Mouse (Mus musculus) retina, embryonic 14.5 days (tissue): ENCODE measurements around the gene Galntl6.

Experiments used
- DNase-seq: peaks from one replicate; pipeline ENCODE4 v3.0.0-alpha.2; 2015; ENCODE audit warnings: low spot score

Galntl6 gene

GRCm38 (mm10) chr8:58912196-58912839 is at the start of gene Galntl6:
Galntl6 (minus strand) TSS chr8:58912640.
- DNase-seq: peak; percentile 67

- no peak for DNase-seq
These were observed 44.8 kb upstream of the Galntl6 start for GRCm38 (mm10) chr8:58957195-58957739.

- no peak for DNase-seq
These were observed 31.3 kb upstream of the Galntl6 start for GRCm38 (mm10) chr8:58943773-58944172.

- no peak for DNase-seq
These were observed 18.6 kb upstream of the Galntl6 start for GRCm38 (mm10) chr8:58931066-58931465.

GRCm38 (mm10) chr8:58915142-58915541 is 2.7 kb upstream of the Galntl6 start:
- no peak for DNase-seq

- peak; percentile 28 for DNase-seq
These were observed 1.2 kb upstream of the Galntl6 start for GRCm38 (mm10) chr8:58913640-58913968.

- peak; percentile 65 for DNase-seq
These were observed 600 bp upstream of the Galntl6 start for GRCm38 (mm10) chr8:58912840-58913639.

- DNase-seq: peak; percentile 61
These were observed 763 bp downstream of the Galntl6 start, which contains the start of gene BC030500 for GRCm38 (mm10) chr8:58911677-58912076. BC030500 (plus strand) TSS chr8:58911755.

GRCm38 (mm10) chr8:58904465-58904864 is 8.0 kb downstream of the Galntl6 start:
- DNase-seq: no peak

- DNase-seq: no peak
These were observed 16.5 kb downstream of the Galntl6 start for GRCm38 (mm10) chr8:58895960-58896359.

GRCm38 (mm10) chr8:58890591-58890990 is 21.8 kb downstream of the Galntl6 start:
- no peak for DNase-seq

- peak; percentile 72 for DNase-seq
These were observed 26.0 kb downstream of the Galntl6 start for GRCm38 (mm10) chr8:58886405-58886804.

- DNase-seq: no peak
These were observed 88.1 kb downstream of the Galntl6 start for GRCm38 (mm10) chr8:58824347-58824746.

- no peak for DNase-seq
These were observed 107.2 kb downstream of the Galntl6 start for GRCm38 (mm10) chr8:58805190-58805589.

- no peak for DNase-seq
These were observed 110.6 kb downstream of the Galntl6 start for GRCm38 (mm10) chr8:58801847-58802246.

GRCm38 (mm10) chr8:58753769-58754168 is 158.7 kb downstream of the Galntl6 start:
- DNase-seq: peak; percentile 13

- DNase-seq: no peak
These were observed 174.5 kb downstream of the Galntl6 start for GRCm38 (mm10) chr8:58737963-58738362.

- no peak for DNase-seq
These were observed 220.7 kb downstream of the Galntl6 start for GRCm38 (mm10) chr8:58691761-58692160.

- peak; percentile 16 for DNase-seq
These were observed 234.5 kb downstream of the Galntl6 start for GRCm38 (mm10) chr8:58677847-58678450.

- DNase-seq: peak; percentile 20
These were observed 243.4 kb downstream of the Galntl6 start for GRCm38 (mm10) chr8:58669075-58669474.

GRCm38 (mm10) chr8:58660019-58660418 is 252.4 kb downstream of the Galntl6 start:
- DNase-seq: peak; percentile 10

- DNase-seq: no peak
These were observed 256.8 kb downstream of the Galntl6 start for GRCm38 (mm10) chr8:58655631-58656030.

- DNase-seq: no peak
These were observed 306.0 kb downstream of the Galntl6 start for GRCm38 (mm10) chr8:58606451-58606850.
